Mouse (Mus musculus): ENCODE measurements around the gene Slc31a1.

Gene Slc31a1

GRCm38 (mm10) chr4:62360088-62360804 is at the start of gene Slc31a1, which contains the start of gene Fkbp15:
Slc31a1 (plus strand) TSS chr4:62360727.
Fkbp15 (minus strand) TSS chr4:62360548.
- peak; percentile 97 to 99 for DNase-seq (ENCODE audit: inconsistent age in 2 of 2, low spot score in 1 of 2)

DNA sequence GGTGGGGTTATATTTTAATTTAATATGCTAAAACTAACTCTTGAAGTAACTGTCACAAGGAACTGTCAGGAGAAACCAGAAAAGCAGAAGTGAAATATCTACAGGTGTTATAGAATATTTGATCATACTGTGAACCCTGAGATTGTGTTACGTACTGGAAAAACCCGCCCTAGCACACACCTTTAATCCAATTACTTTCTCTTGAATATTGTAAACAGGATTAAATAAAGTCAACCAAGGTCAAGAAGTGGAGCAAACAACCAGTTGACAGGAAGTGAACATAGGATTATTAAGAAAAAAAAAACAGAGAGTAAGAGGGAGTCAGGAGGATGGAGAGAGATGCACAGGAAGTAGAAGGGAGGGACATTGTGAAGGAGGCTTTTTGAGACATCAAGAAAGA is 47.7 kb upstream of the Slc31a1 start:
- DNase-seq (ENCODE audit: inconsistent age in 2 of 2, low spot score in 1 of 2): no peak

DNA sequence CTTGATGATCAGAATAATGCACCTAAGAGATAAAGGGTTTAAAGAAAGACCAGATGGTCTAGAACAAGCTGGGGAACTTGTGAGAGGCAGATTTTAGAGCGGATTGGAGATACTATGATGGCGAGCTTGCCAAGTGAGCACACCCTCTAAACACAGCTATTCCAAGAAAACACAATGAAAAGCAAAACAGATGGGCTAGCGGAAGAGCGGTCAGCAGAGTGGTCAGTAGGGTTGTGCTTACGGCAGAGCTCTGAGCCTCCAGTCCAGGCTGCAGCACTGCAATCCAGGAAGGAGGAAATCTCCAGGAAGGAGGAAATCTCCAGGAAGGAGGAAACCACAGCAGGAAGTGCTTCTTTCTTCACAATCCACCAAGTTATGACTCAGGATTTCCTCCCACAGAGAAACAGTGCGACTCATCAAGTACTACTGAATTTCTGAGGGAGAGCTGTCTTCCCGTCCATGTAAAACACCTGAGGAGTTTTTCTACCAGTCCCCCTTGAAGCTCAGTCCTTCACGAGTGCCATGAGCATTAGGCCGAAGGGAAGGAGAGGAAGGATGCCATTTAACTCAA is 46.8 kb upstream of the Slc31a1 start:
- DNase-seq (ENCODE audit: inconsistent age in 2 of 2, low spot score in 1 of 2): no peak

- DNase-seq (ENCODE audit: inconsistent age in 2 of 2, low spot score in 1 of 2): no peak
These were observed 46.0 kb upstream of the Slc31a1 start for GRCm38 (mm10) chr4:62314516-62314915.

GRCm38 (mm10) chr4:62316456-62316855 is 44.1 kb upstream of the Slc31a1 start:
- no peak for DNase-seq (ENCODE audit: inconsistent age in 2 of 2, low spot score in 1 of 2)

DNA sequence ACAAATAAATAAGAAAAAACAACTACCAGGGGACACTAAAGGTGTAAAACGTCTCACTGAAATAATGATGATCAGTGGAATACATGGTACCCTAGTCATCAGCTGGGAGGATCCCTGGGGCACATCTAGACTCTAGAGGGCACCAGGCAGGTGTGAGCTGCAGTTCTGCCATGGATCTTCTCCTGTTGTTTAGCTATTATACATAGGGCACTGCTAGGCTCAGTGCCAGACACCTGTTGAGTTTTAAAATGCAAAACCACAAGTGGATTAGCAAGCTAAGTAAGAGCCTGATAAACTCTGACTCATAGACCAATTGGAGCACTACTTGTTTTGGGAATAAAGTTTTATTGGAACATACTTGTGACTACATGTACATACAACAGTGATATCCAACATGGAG is 42.2 kb upstream of the Slc31a1 start:
- no peak for DNase-seq (ENCODE audit: inconsistent age in 2 of 2, low spot score in 1 of 2)

GRCm38 (mm10) chr4:62322684-62323083 is 37.8 kb upstream of the Slc31a1 start:
- DNase-seq (ENCODE audit: inconsistent age in 2 of 2, low spot score in 1 of 2): no peak

DNA sequence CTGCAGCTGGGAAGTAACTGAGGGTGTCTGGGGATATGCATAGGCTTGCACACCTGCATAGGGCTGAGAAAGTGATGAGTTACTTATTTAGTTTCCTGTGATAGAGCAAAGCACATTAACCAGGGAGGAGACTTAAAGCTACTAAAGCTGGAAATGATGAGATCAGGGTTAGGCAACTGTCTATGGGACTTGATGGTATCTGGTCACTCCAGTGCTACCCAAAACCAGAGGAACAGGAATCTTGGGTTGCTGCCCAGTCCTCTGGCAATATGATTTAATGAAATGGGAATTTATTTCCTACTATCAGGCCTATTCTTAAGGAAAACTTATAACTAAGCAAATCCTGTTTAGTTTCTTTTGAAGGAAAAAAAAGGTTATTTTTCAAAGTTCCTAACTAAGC is 34.4 kb upstream of the Slc31a1 start:
- DNase-seq (ENCODE audit: inconsistent age in 2 of 2, low spot score in 1 of 2): no peak

GRCm38 (mm10) chr4:62328941-62329660 is 31.4 kb upstream of the Slc31a1 start:
- peak in 1 of 2 experiments; percentile 63 for DNase-seq (ENCODE audit: inconsistent age in 2 of 2, low spot score in 1 of 2)

DNA sequence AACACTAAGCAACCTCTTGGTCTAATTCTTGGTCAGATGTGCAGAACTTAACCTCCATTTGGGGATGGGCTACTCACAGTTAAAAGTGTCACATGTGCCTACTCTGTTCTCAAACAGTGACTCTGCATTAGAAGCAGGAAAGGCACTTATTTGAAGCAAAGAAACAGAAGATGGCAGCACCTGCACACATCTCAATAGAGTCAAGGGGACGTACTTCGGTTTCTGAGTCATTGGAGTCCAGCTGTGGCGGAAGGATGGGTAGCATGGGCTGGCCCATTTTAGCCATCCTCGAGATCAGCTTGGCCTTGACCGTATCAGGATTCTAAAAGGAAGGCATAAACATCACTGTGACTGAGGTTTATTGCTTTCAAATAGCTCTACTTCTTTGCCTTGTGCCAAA is 28.6 kb upstream of the Slc31a1 start:
- peak in 1 of 2 experiments; percentile 54 for DNase-seq (ENCODE audit: inconsistent age in 2 of 2, low spot score in 1 of 2)

- DNase-seq (ENCODE audit: inconsistent age in 2 of 2, low spot score in 1 of 2): no peak
These were observed 22.0 kb upstream of the Slc31a1 start for GRCm38 (mm10) chr4:62338536-62338935.

- peak in 1 of 2 experiments; percentile 69 for DNase-seq (ENCODE audit: inconsistent age in 2 of 2, low spot score in 1 of 2)
These were observed 16.5 kb upstream of the Slc31a1 start for GRCm38 (mm10) chr4:62344000-62344399.

DNA sequence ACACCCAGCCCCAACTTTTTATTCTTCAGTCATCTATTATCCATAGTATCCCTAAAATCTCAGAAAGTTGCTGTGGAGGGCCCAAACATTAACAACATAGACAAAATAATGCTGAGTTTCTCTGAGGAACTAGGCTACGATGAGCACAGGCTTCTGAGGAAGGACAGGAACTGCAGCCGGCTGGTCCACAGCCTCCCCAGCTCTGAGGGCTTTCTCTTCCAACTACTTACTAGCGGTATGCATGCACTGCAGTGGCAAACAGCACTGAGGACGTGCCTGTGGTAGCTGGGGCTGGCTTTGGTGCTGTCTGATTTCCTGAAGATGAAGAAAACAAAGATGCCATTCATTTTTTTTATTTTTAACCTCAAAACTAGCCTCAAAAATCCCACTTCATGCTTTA is 14.7 kb upstream of the Slc31a1 start:
- no peak for DNase-seq (ENCODE audit: inconsistent age in 2 of 2, low spot score in 1 of 2)

DNA sequence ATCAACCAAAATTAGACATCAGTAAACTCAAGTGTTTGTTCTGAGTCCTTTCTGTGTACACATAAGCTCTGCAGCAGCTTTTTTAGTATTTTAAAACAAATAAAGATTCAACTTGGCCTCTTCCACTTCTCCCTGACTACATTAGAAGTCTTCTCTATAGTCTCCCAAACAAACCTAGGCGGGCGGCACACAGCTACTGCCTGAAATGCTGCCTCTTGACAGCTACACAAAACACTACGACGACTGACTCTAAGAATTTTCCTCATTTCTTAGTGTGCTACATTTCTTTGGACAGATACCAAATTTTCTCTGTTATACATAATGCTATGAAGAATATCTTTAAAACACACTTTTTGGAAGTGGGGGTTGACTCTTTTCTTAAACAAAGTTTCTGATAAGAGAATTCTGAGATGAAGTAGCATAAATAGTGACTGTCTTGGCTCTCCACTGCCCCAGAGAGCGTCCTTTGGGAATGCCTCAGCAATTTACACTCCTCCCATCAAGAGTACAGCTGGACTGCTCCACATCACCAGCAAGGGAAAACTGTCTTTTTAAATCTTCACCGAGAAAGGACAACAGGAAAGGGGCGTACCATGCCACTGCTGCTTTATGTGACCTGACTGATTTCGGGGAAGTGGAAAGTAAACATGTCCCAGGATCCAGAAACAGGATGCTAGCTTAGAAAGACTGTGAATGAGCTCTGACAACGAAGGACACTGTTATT is 12.8 kb upstream of the Slc31a1 start:
- no peak for DNase-seq (ENCODE audit: inconsistent age in 2 of 2, low spot score in 1 of 2)

DNA sequence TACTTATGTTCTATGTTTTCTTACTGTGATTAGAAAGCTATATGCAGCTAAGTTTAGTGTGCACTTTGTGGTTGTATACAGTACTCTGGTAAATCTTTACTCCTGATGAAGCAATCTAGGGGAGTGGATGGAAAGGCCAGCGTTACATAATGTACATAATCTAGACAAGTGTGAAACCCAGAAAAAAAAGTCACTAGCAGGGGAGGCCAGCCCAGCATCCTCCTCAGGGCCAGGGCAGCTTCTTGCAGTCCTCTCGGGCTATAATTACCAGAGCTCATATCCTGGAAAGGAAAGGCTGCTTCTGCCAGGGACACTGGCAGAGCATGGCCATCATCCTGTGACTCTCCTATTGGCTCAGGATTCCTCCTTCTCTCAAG is 12.2 kb upstream of the Slc31a1 start:
- DNase-seq (ENCODE audit: inconsistent age in 2 of 2, low spot score in 1 of 2): no peak

- DNase-seq (ENCODE audit: inconsistent age in 2 of 2, low spot score in 1 of 2): no peak
These were observed 11.2 kb upstream of the Slc31a1 start for GRCm38 (mm10) chr4:62349371-62349770.

DNA sequence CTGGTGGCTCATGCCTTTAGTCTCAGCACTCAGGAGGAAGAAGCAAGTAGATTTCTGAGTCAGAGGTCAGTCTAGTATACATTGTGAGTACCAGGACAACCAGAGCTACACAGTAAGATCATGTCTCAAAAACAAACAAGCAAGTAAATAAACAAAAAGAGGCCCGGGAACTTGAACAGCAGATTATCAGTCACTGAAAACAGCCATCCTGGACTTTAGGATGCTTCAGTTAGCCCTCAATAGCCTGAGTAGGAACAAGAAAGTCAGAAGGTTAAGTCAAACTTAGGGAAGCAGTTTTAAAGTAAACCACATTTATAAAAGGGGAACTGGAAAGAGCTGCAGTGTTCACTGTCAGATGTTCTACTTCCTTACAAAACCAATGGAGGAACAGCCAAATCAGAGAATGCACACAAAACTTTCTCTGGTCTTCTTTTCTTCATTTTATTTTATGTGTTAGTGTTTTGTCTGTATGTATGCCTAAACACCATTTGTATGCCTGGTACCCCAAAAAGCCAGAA is 2.8 kb upstream of the Slc31a1 start:
- no peak for DNase-seq (ENCODE audit: inconsistent age in 2 of 2, low spot score in 1 of 2)

GRCm38 (mm10) chr4:62359256-62359775 is 1.2 kb upstream of the Slc31a1 start:
- DNase-seq (ENCODE audit: inconsistent age in 2 of 2, low spot score in 1 of 2): peak in 1 of 2 experiments; percentile 20

- DNase-seq (ENCODE audit: inconsistent age in 2 of 2, low spot score in 1 of 2): peak in 1 of 2 experiments; percentile 73
These were observed 403 bp downstream of the Slc31a1 start for GRCm38 (mm10) chr4:62360805-62361455.

GRCm38 (mm10) chr4:62361571-62361970 is 1.0 kb downstream of the Slc31a1 start:
- DNase-seq (ENCODE audit: inconsistent age in 2 of 2, low spot score in 1 of 2): peak in 1 of 2 experiments; percentile 30

Data from adrenal gland, adult (tissue).